Mouse (Mus musculus) A20 (cell line): ENCODE results near the gene Slc25a35.
"Not testable (repeated sequence)": the region's sequence is repeated elsewhere in the genome, so short reads cannot be mapped to it uniquely, and the experiment has no call there.

Experiments
- DNase-seq: peaks from one replicate; pipeline ENCODE4 v3.0.0-alpha.2; 2011; ENCODE audit warnings: low read depth, low spot score

Gene Slc25a35

GRCm38 (mm10) chr11:69006575-69006974 is 38.6 kb downstream of the Slc25a35 start:
- DNase-seq, result not testable (repeated sequence)

GRCm38 (mm10) chr11:69008182-69009121 is 40.5 kb downstream of the Slc25a35 start, which contains the start of gene Pfas:
Gene Pfas (minus strand): TSS chr11:69008460.
- peak; percentile 97 for DNase-seq

DNA sequence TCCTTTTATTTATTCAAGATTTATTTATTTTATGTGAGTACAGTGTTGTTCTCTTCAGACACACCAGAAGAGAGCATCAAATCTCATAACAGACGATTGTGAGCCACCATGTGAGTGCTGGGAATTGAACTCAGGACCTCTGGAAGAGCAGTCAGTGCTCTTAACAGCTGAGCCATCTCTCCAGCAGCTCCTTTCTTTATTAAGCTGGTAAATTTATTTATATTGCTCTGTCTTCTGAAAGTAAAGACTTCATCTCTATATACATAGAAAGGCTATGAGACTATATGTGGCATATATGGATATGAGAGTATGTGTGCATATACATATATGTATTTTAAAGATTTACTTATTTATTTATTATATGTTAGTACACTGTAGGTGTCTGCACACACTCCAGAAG is 41.6 kb downstream of the Slc25a35 start:
- no peak for DNase-seq

DNA sequence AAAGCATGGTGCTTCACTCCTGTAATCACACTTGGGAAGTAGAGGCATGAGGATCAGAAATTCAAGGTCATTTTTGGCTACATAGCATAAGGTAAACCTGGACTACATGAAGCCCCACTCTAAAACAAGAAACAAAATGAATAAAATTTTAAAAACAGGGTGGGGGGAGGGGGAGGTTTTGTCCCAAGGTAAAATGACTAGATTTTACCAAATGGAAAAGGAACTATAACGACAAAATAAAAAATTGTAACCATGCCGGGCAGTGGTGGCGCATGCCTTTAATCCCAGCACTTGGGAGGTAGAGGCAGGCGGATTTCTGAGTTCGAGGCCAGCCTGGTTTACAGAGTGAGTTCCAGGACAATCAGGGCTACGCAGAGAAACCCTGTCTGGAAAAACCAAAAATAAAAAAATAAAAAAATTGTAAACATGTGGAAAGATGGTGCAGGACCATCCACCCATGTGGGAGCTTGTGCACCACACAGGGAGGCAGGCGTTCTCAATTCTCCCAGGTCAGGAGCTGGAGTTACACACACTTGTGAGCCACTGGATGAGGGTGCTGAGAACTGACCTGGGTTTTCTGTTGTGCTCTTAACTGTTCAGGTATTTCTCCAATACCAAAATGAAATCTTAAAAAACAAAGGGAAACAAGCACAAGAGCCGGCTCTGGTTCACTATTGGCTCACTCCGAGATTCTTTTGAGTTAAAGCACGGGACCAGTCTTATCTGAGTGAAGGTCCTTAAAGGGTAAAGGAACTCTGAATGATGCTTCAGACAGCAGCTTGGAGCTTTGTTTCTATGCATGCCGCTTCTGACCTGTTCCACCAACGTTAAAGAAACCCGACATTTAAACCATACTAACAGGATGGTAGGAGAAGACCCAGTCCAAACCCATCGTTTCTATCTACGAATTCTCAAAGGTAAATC is 42.7 kb downstream of the Slc25a35 start:
- DNase-seq, result no peak

DNA sequence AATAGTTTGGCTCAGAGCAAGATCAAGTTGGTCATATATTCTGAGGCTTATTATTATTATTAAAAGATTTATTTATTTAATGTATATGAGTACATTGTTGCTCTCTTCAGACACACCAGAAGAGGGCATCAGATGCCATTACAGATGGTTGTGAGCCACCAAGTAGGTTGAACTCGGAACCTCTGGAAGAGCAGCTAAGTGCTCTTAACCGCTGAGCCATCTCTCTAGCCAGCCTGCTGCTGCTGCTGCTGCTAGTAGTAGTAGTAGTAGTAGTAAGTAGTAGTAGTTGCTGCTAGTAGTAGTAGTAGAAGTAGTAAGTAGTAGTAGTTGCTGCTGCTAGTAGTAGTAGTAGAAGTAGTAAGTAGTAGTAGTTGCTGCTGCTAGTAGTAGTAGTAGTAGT is 43.5 kb downstream of the Slc25a35 start:
- peak; percentile 56 for DNase-seq

- DNase-seq, result peak; percentile 94
Observed at GRCm38 (mm10) chr11:69012071-69012601, 44.2 kb downstream of the Slc25a35 start.

- peak; percentile 95 for DNase-seq
Observed at GRCm38 (mm10) chr11:69015644-69016441, 47.9 kb downstream of the Slc25a35 start, which contains the start of gene Ctc1. Gene Ctc1 (plus strand): TSS chr11:69015911.

DNA sequence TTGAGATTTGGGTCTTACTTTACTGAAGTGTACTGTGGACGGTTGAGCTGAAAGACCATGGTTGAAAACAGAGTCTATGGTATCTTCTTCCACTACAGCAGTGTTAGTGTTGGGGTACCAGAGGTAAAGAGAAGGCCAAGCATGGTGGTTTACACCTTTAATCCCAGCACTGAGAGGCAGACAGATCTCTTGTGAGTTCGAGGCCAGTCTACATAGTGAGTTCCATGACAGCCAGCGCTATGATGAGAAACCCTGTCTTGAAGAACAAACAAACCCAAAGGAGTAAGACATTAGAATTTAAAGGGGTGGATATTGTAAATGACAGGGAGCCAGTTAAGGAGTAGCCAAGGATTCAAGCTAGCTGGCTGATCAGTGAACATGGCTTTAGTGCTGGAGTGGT is 48.8 kb downstream of the Slc25a35 start:
- DNase-seq, result no peak

DNA sequence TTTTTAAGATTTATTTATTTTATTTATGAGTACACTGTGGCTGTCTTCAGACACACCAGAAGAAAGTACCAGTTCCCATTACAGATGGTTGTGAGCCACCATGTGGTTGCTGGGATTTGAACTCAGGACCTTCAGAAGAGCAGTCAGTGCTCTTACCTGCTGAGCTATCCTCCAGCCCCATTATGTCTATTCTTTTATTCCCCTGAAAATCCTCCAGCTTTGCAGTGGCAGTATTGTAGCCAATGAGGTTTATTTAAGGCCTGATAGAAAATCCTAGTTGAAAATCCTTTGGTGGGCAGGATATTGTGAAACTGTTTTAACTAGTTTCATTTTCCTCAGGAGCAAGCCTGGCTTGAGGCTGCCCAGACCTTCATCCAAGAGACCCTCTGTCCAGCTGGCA is 52.8 kb downstream of the Slc25a35 start:
- DNase-seq, result no peak
